8 mouse cellular contexts compared by ENCODE assay signal in the genomic region with DNA sequence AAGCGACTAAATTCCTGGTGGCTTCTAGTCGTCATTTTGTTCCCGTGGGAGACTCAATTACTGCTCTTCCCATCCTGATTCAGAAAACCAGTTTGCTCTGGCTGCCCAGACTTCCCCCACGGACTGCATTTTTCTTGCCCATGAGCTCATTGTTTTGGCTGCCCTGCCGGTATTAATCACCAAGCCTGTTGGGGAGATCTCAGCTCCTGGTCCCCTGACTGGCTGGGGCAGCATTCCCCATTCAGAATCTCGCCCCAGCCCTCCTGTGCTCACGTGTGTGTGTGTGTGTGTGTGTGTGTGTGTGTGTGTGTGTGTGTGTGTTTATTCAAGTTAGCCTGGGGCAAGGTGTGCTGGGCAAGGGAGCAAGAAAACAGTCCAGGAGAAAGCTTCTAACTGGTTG. TPM values are rescaled to one million over a fixed set of nuclear protein-coding genes. Genes with fewer than 3 reads are reported as not detected.
DNase-seq lines count a peak whose midpoint lies in the region; ATAC-seq and TF ChIP-seq lines count a peak whose summit lies in the region.

No protein-coding gene starts in this region.

- no peak; the same call in 1 of the 2 replicates for ATAC-seq in embryonic facial prominence, embryonic 13.5 days (ENCODE audit: insufficient number of reproducible peaks, insufficient read depth, low FRiP score, low TSS enrichment, low read depth)
- ATAC-seq in midbrain, embryonic 15.5 days (replicated peaks), result no peak

- WGBS in embryonic facial prominence, embryonic 13.5 days, result 24% methylated on average over 7 of the region's 7 CpGs
- WGBS in limb, embryonic 10.5 days, result 73% methylated on average over 7 of the region's 7 CpGs
- WGBS in midbrain, embryonic 15.5 days, result 46% methylated on average over 7 of the region's 7 CpGs

- in situ Hi-C loops in CH12.LX (cut with MboI; ENCODE audit: low pct_ligation_motif_present, low pct_unique_long_range_greater_than_20kb, low sequenced_read_pairs), result no loop called here

- dilution Hi-C loops in CH12.LX (cut with MboI; ENCODE audit: extremely low pct_ligation_motif_present, extremely low pct_unique_long_range_greater_than_20kb, low sequenced_read_pairs), result no loop called here

- no peaks in the 10 kb centered on the region for H3K27me3 ChIP-seq in CH12.LX (replicated peaks)
- no peaks in the 10 kb centered on the region for H3K27me3 ChIP-seq in embryonic facial prominence, embryonic 13.5 days
- H3K27me3 ChIP-seq in limb, embryonic 10.5 days (ENCODE audit: low read depth, poor library complexity, severe bottlenecking), result no peaks in the 10 kb centered on the region
- H3K27me3 ChIP-seq in midbrain, embryonic 15.5 days (replicated peaks), result no peaks in the 10 kb centered on the region

- intact Hi-C loops in heart, postnatal 36 days (cut with DNase I), result no loop called here

- peak overlapping the region; percentile 75 for H3K27ac ChIP-seq in CH12.LX (ENCODE audit: insufficient read depth, low read depth)
- peak overlapping the region; percentile 82 for H3K27ac ChIP-seq in embryonic facial prominence, embryonic 13.5 days
- H3K27ac ChIP-seq in limb, embryonic 10.5 days, result peak overlapping the region; percentile 39; the same call in 1 of the 2 replicates
- peak overlapping the region; percentile 40 for H3K27ac ChIP-seq in midbrain, embryonic 15.5 days

- H3K4me2 ChIP-seq in CH12.LX (ENCODE audit: insufficient read depth, low read depth, poor library complexity, severe bottlenecking), result peak overlapping the region; percentile 9
- peak overlapping the region; percentile 3; the same call in 1 of the 2 replicates for H3K4me2 ChIP-seq in embryonic facial prominence, embryonic 13.5 days
- no peak overlapping the region for H3K4me2 ChIP-seq in midbrain, embryonic 15.5 days

- DNase-seq in cerebellum, postnatal 25 days, result peak; percentile 48 to 51
- DNase-seq in cerebellum, postnatal 14 days, result no peak
- no peak for DNase-seq in CH12.LX (ENCODE audit: extremely low read depth)
- DNase-seq in heart, postnatal 36 days, result peak; percentile 62 to 70
- no peak for DNase-seq in limb, embryonic 10.5 days (ENCODE audit: low spot score)
- DNase-seq in natural killer cell, adult 2 months (ENCODE audit: low spot score in 2 of 2), result no peak

- TF ChIP-seq POLR2A in CH12.LX (IDR thresholded peaks at IDR 0.05; ENCODE audit: low read depth, low read length), result no peak

- H3K36me3 ChIP-seq in CH12.LX (replicated peaks in 1 of 2; ENCODE audit: control insufficient read depth in 1 of 2, insufficient read depth in 1 of 2, low read length in 1 of 2), result peaks cover 11 to 42% of the 10 kb centered on the region in 2 experiments
- peaks cover 42% of the 10 kb centered on the region for H3K36me3 ChIP-seq in embryonic facial prominence, embryonic 13.5 days
- peaks cover 74% of the 10 kb centered on the region for H3K36me3 ChIP-seq in limb, embryonic 10.5 days
- peaks cover 2% of the 10 kb centered on the region; the same call in 1 of the 2 replicates for H3K36me3 ChIP-seq in midbrain, embryonic 15.5 days (replicated peaks)

- TF ChIP-seq RAD21 in CH12.LX (IDR thresholded peaks at IDR 0.05; ENCODE audit: low read depth, low read length), result no peak

- H3K9me3 ChIP-seq in CH12.LX (replicated peaks; ENCODE audit: low read length), result no peaks in the 10 kb centered on the region
- no peaks in the 10 kb centered on the region for H3K9me3 ChIP-seq in embryonic facial prominence, embryonic 13.5 days
- no peaks in the 10 kb centered on the region for H3K9me3 ChIP-seq in limb, embryonic 10.5 days (replicated peaks)
- H3K9me3 ChIP-seq in midbrain, embryonic 15.5 days, result no peaks in the 10 kb centered on the region

- peaks cover 62% of the 10 kb centered on the region for H3K79me2 ChIP-seq in CH12.LX (replicated peaks; ENCODE audit: control insufficient read depth, extremely low read depth, insufficient read depth, poor library complexity, severe bottlenecking)

- H3K9ac ChIP-seq in CH12.LX (ENCODE audit: insufficient read depth, low read depth), result peak overlapping the region; percentile 0
- H3K9ac ChIP-seq in embryonic facial prominence, embryonic 13.5 days, result peak overlapping the region; percentile 51; the same call in 1 of the 2 replicates
- no peak overlapping the region for H3K9ac ChIP-seq in midbrain, embryonic 15.5 days

- H3K4me3 ChIP-seq in CH12.LX (replicated peaks in 1 of 3; ENCODE audit: low read depth in 2 of 3, low read length in 2 of 3, poor library complexity in 1 of 3), result no peak overlapping the region
- H3K4me3 ChIP-seq in embryonic facial prominence, embryonic 13.5 days, result no peak overlapping the region
- no peak overlapping the region for H3K4me3 ChIP-seq in limb, embryonic 10.5 days
- no peak overlapping the region for H3K4me3 ChIP-seq in midbrain, embryonic 15.5 days

- TF ChIP-seq EP300 in CH12.LX (IDR thresholded peaks at IDR 0.05; ENCODE audit: low read length), result no peak

- peaks cover 39 to 94% of the 10 kb centered on the region in 2 experiments for H3K4me1 ChIP-seq in CH12.LX (ENCODE audit: control insufficient read depth in 1 of 2, insufficient read depth in 2 of 2)
- peaks cover 56% of the 10 kb centered on the region for H3K4me1 ChIP-seq in embryonic facial prominence, embryonic 13.5 days
- peaks cover 41% of the 10 kb centered on the region for H3K4me1 ChIP-seq in limb, embryonic 10.5 days
- H3K4me1 ChIP-seq in midbrain, embryonic 15.5 days, result peaks cover 18% of the 10 kb centered on the region

- TF ChIP-seq CTCF in CH12.LX (conservative IDR thresholded peaks at IDR 0.05 in 1 of 2, IDR thresholded peaks at IDR 0.05 in 1 of 2; ENCODE audit: low read depth in 2 of 2, low read length in 2 of 2), result no peak

TF ChIP-seq in CH12.LX, 34 proteins besides CTCF, POLR2A, EP300 and RAD21:
- peak; percentile 75 for TF ChIP-seq BHLHE40 (IDR thresholded peaks at IDR 0.05; ENCODE audit: low read depth, low read length)
- no peak for TF ChIP-seq SIN3A (IDR thresholded peaks at IDR 0.05; ENCODE audit: low read length)

RNA-seq across cellular contexts. Expression of gene Mcl1, which starts 9.4 kb away (rescaled TPM):
- total RNA-seq in CH12.LX (2012; rRNA removed) (95.9 and 114 TPM in 2 replicates), CH12.LX (2014; rRNA removed) (223 and 225 TPM in 2 replicates)
- 188 and 197 TPM in 2 replicates for polyA plus RNA-seq in CH12.LX (2012; ENCODE audit: insufficient read length, low read depth)
- 45.4 and 47.7 TPM in 2 replicates for polyA plus RNA-seq in embryonic facial prominence, embryonic 13.5 days (2015; fragmentation: Nextera tagmentation; extraction: Ambion mirVana)
- total RNA-seq in heart, postnatal 36 days (2021), result 100 to 1,000 TPM; 151 to 156 TPM
- 49.7 and 52.1 TPM in 2 replicates for polyA plus RNA-seq in limb, embryonic 10.5 days (2016; fragmentation: Nextera tagmentation; extraction: Ambion mirVana)
- 47.8 and 47.9 TPM in 2 replicates for polyA plus RNA-seq in midbrain, embryonic 15.5 days (2015; fragmentation: Nextera tagmentation; extraction: Ambion mirVana)

RNA-seq across cellular contexts. Expression of gene Adamtsl4, which starts 19.7 kb away (rescaled TPM):
- 0.85 and 1.1 TPM in 2 replicates for total RNA-seq in CH12.LX (2012; rRNA removed)
- total RNA-seq in CH12.LX (2014; rRNA removed), result not detected in 2 replicates
- polyA plus RNA-seq in CH12.LX (2012; ENCODE audit: insufficient read length, low read depth), result 0.10 TPM in 1 of 2 replicates, not detected in the other
- 1.7 and 1.9 TPM in 2 replicates for polyA plus RNA-seq in embryonic facial prominence, embryonic 13.5 days (2015; fragmentation: Nextera tagmentation; extraction: Ambion mirVana)
- 10 to 100 TPM; 62.2 to 67.6 TPM for total RNA-seq in heart, postnatal 36 days (2021)
- polyA plus RNA-seq in limb, embryonic 10.5 days (2016; fragmentation: Nextera tagmentation; extraction: Ambion mirVana), result 0.63 and 0.77 TPM in 2 replicates
- polyA plus RNA-seq in midbrain, embryonic 15.5 days (2015; fragmentation: Nextera tagmentation; extraction: Ambion mirVana), result 1.0 TPM in 2 replicates

RNA-seq across cellular contexts. Expression of gene Ensa, which starts 43.2 kb away (rescaled TPM):
- 51.5 and 53.9 TPM in 2 replicates for total RNA-seq in CH12.LX (2012; rRNA removed)
- 57.8 and 60.8 TPM in 2 replicates for total RNA-seq in CH12.LX (2014; rRNA removed)
- 58.4 and 62.6 TPM in 2 replicates for polyA plus RNA-seq in CH12.LX (2012; ENCODE audit: insufficient read length, low read depth)
- 88.3 and 88.5 TPM in 2 replicates for polyA plus RNA-seq in embryonic facial prominence, embryonic 13.5 days (2015; fragmentation: Nextera tagmentation; extraction: Ambion mirVana)
- total RNA-seq in heart, postnatal 36 days (2021), result 10 to 100 TPM; 73.0 to 75.0 TPM
- 74.6 and 88.2 TPM in 2 replicates for polyA plus RNA-seq in limb, embryonic 10.5 days (2016; fragmentation: Nextera tagmentation; extraction: Ambion mirVana)
- polyA plus RNA-seq in midbrain, embryonic 15.5 days (2015; fragmentation: Nextera tagmentation; extraction: Ambion mirVana), result 123 and 133 TPM in 2 replicates

Comparison
In these comparisons a context has a peak if more than half of its experiments do, and no peak if none do; other contexts are left out.
1. DNase-seq: peak in cerebellum, postnatal 25 days (2 of 2) and heart, postnatal 36 days (2 of 2); none in cerebellum, postnatal 14 days (0 of 2), CH12.LX (single experiment), limb, embryonic 10.5 days (single experiment) and natural killer cell, adult 2 months (0 of 2).
2. Peak in every context shown above with its lines, with median percentiles within 50 percentile points of each other: H3K27ac ChIP-seq.